Mouse (Mus musculus) forelimb bud, embryonic 11.5 days (tissue): ENCODE results near the gene Atxn1l.
A peak's percentile ranks its signal among the peaks of the same experiment; 100 is the strongest.
"Not testable (repeated sequence)": the region's sequence is repeated elsewhere in the genome, so short reads cannot be mapped to it uniquely, and the experiment has no call there.

Source experiments
- DNase-seq: peaks from one replicate; pipeline ENCODE4 v3.0.0-alpha.2; 2012; ENCODE audit warnings: low read depth, low spot score

Atxn1l gene

GRCm38 (mm10) chr8:109737237-109738048 is at the start of gene Atxn1l:
Gene Atxn1l (minus strand): TSS chr8:109737739.
- DNase-seq: peak; percentile 92

GRCm38 (mm10) chr8:109780548-109780947 is 43.0 kb upstream of the Atxn1l start:
- DNase-seq: no peak

GRCm38 (mm10) chr8:109779431-109780228 is 42.1 kb upstream of the Atxn1l start:
- no peak for DNase-seq

GRCm38 (mm10) chr8:109778993-109779421 is 41.5 kb upstream of the Atxn1l start:
- peak; percentile 9 for DNase-seq

GRCm38 (mm10) chr8:109778280-109778977 is 40.9 kb upstream of the Atxn1l start, which contains the start of gene Ap1g1:
Gene Ap1g1 (plus strand): TSS chr8:109778554.
- DNase-seq: peak; percentile 98

- DNase-seq: no peak
Observed at GRCm38 (mm10) chr8:109777851-109778250, 40.3 kb upstream of the Atxn1l start.

- no peak for DNase-seq
Observed at GRCm38 (mm10) chr8:109773154-109773553, 35.6 kb upstream of the Atxn1l start.

GRCm38 (mm10) chr8:109766081-109766480 is 28.5 kb upstream of the Atxn1l start:
- DNase-seq: no peak

- DNase-seq: no peak
Observed at GRCm38 (mm10) chr8:109764031-109764430, 26.5 kb upstream of the Atxn1l start.

- no peak for DNase-seq
Observed at GRCm38 (mm10) chr8:109760221-109760620, 22.7 kb upstream of the Atxn1l start.

GRCm38 (mm10) chr8:109759426-109759825 is 21.9 kb upstream of the Atxn1l start:
- DNase-seq: no peak

GRCm38 (mm10) chr8:109756849-109757248 is 19.3 kb upstream of the Atxn1l start:
- no peak for DNase-seq

GRCm38 (mm10) chr8:109755554-109755953 is 18.0 kb upstream of the Atxn1l start:
- DNase-seq: not testable (repeated sequence)

GRCm38 (mm10) chr8:109754696-109755095 is 17.2 kb upstream of the Atxn1l start:
- no peak for DNase-seq

GRCm38 (mm10) chr8:109751731-109752485 is 14.4 kb upstream of the Atxn1l start:
- DNase-seq: no peak

- DNase-seq: no peak
Observed at GRCm38 (mm10) chr8:109750699-109751098, 13.2 kb upstream of the Atxn1l start.

GRCm38 (mm10) chr8:109750274-109750673 is 12.7 kb upstream of the Atxn1l start:
- no peak for DNase-seq

- no peak for DNase-seq
Observed at GRCm38 (mm10) chr8:109747468-109748199, 10.1 kb upstream of the Atxn1l start.

- DNase-seq: no peak
Observed at GRCm38 (mm10) chr8:109738049-109738380, 476 bp upstream of the Atxn1l start.

GRCm38 (mm10) chr8:109736819-109737218 is 720 bp downstream of the Atxn1l start:
- DNase-seq: no peak

GRCm38 (mm10) chr8:109734018-109734417 is 3.5 kb downstream of the Atxn1l start:
- no peak for DNase-seq
